Mouse (Mus musculus) liver, embryonic 12.5 days (tissue): ENCODE data around the gene B3gnt3. TPM values are rescaled to one million over a fixed set of nuclear protein-coding genes. Genes with fewer than 3 reads are reported as not detected.

Experiments
- ATAC-seq: fragments of 200-750 bp; cut with Nextera tagmentation; 2 replicates; pipeline ENCODE4 v1.8.0; 2017; ENCODE audit warnings: moderate number of reproducible peaks, mild to moderate bottlenecking, moderate library complexity
- H3K27ac ChIP-seq: fragments of 300-500 bp; sonication (generic); 2 replicates; pipeline ENCODE4 v1.5.1; 2016; ENCODE audit warnings: mild to moderate bottlenecking
- H3K27me3 ChIP-seq: fragments of 300-500 bp; sonication (generic); replicated peaks from 2 replicates; pipeline ENCODE4 v1.6.1; 2016; ENCODE audit warnings: mild to moderate bottlenecking, moderate library complexity
- H3K36me3 ChIP-seq: fragments of 300-500 bp; sonication (generic); 2 replicates; pipeline ENCODE4 v1.6.1; 2016; ENCODE audit warnings: mild to moderate bottlenecking, moderate library complexity
- H3K4me1 ChIP-seq: fragments of 300-500 bp; sonication (generic); 2 replicates; pipeline ENCODE4 v1.6.1; 2016
- H3K4me2 ChIP-seq: fragments of 300-500 bp; sonication (generic); 2 replicates; pipeline ENCODE4 v1.6.1; 2016; ENCODE audit warnings: mild to moderate bottlenecking, moderate library complexity
- H3K4me3 ChIP-seq: fragments of 300-500 bp; sonication (generic); 2 replicates; pipeline ENCODE4 v1.5.1; 2016; ENCODE audit warnings: mild to moderate bottlenecking, moderate library complexity
- H3K9ac ChIP-seq: fragments of 300-500 bp; sonication (generic); 2 replicates; pipeline ENCODE4 v1.6.1; 2016; ENCODE audit warnings: mild to moderate bottlenecking, moderate library complexity
- H3K9me3 ChIP-seq: fragments of 300-500 bp; sonication (generic); replicated peaks from 2 replicates; pipeline ENCODE4 v1.6.1; 2016; ENCODE audit warnings: mild to moderate bottlenecking, moderate library complexity
- WGBS: fragments of 180-500 bp; shearing (Covaris S2); methylation state at CpG from one replicate; pipeline ENCODE4 v1.1.7; 2016; ENCODE audit not compliant: insufficient replicate concordance; 5-methylcytosine and 5-hydroxymethylcytosine counted together
- polyA plus RNA-seq: library from polyadenylated mRNA; unstranded; fragments of >200 nt; fragmentation: Nextera tagmentation; extraction: Ambion mirVana; gene quantifications from 2 replicates; pipeline ENCODE4 v1.2.1, GENCODE M21; 2016

The B3gnt3 gene
- polyA plus RNA-seq, 1 experiment from 2014 or later: 3.6 TPM

DNA sequence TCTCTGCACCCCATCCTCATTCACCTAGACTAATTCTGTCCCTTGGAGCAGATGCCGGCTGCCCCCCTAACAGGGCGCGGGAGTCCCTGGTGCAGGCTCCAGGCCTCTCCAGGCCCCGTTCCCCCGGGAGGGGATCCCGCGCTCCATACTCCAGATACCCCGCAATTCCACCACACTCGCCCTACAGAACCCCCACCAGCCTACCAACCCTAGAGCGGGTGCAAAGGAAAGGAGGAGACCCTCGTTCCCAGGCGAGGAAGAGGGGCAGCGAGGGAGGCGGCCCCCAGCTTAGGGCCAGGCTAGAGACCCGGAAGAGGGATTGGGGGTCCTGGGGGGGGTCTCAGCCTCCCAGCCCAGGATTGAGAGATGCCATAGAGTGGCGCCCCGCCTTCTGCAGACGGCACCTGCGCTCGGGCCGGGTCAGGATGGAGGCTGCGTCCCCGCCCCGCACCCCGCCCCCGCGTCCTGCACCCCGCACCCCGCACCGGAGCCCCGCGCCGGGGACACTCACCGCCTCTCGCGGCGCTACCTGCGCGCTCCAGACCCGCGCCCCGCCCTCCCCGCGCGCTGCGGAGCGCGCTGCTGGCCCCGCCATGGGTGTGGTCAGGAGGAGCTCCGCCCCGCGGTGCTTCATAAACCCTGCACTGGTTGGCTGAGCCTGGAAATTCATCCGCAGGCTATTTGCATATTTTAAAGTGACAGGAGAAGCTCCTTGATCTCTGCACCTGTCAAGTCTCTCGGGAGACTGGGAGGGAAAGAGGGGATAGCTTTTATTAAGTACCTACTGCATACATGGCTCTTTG is 23.7 kb upstream of the B3gnt3 start, which contains the start of gene Fcho1:
Gene Fcho1 (minus strand): TSS at position 595 of the 803 bp plus-strand sequence.
- no peak within 1 kb of the TSS for H3K27ac ChIP-seq
- ATAC-seq: peak; percentile 84

DNA sequence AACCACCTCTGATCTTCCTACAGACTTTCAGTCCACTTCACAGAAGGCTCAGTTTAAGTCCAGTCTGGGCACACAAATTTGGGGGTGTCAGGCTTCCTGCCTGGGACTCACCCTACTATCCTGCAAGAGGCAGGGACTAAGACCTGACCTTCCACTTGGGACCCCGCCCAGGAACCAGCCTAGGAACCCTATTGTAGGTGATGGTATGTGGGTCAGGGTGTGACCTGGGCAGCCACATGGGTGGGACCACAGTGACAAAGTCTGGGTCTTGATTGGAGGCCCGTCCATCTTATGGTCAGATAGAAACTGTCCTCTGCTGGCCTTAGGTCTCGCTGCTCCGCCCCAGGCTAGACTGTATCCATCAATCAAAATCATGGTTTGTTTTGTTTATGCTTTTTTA is 22.8 kb upstream of the B3gnt3 start:
- Histone ChIP-seq H3K4me1 (peaks cover 62% of the 10 kb centered on the region), H3K27ac (peak overlapping the region; percentile 68; the same call in 1 of the 2 replicates), H3K9me3 (no peaks in the 10 kb centered on the region), H3K36me3 (0 out of 2 replicates have a peak, but pooled peaks cover 3% of the 10 kb centered on the region), H3K9ac (peak overlapping the region; percentile 77; the same call in 1 of the 2 replicates), H3K4me2 (peak overlapping the region; percentile 97), H3K27me3 (peaks cover 65% of the 10 kb centered on the region), H3K4me3 (peak overlapping the region; percentile 70; the same call in 1 of the 2 replicates)
- WGBS: 62% methylated on average over 4 of the region's 4 CpGs
- no peak for ATAC-seq

More for the DNA sequence above, 23.7 kb upstream of the B3gnt3 start, which contains the start of gene Fcho1:
- Histone ChIP-seq H3K4me1 (peaks cover 63% of the 10 kb centered on the region), H3K9ac (peak within 1 kb of the TSS; percentile 77), H3K27me3 (peaks cover 69% of the 10 kb centered on the region), H3K4me2 (peak within 1 kb of the TSS; percentile 97), H3K4me3 (peak within 1 kb of the TSS; percentile 70), H3K9me3 (no peaks in the 10 kb centered on the region), H3K36me3 (0 out of 2 replicates have a peak, but pooled peaks cover 1% of the 10 kb centered on the region)
- WGBS: 2% methylated on average over 35 of the region's 54 CpGs

DNA sequence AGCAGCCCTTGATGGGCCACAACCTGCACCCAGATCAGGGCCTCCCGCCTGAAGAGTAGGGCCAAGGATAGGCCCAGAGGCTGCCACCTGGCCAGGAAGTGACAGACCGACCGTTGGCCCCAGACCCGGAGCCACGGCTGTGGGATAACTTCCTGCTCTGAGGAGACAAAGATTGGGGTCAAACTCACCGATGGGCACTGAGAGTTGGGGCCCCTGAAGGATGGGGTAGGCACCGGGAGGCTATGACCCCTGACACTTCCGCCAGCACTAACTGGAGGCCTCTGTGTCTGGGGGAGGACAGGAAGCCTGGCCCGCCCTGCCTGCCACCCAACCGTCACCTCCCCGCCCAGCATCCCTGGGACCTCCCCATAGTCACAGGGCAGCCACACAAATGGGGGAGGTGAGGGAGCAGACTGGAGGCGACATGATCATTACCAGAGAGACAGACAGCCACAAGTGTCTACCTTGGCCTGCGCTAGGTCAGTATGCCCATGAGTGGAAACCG is 21.5 kb upstream of the B3gnt3 start:
- peak overlapping the region; percentile 53 for H3K4me3 ChIP-seq
- peaks cover 56% of the 10 kb centered on the region for H3K27me3 ChIP-seq
- WGBS: 21% methylated on average over 14 of the region's 14 CpGs
- peak overlapping the region; percentile 68 for H3K27ac ChIP-seq
- peak; percentile 81 for ATAC-seq
- H3K4me1 ChIP-seq: peaks cover 49% of the 10 kb centered on the region
- 0 out of 2 replicates have a peak, but pooled peaks cover 3% of the 10 kb centered on the region for H3K36me3 ChIP-seq
- H3K4me2 ChIP-seq: peak overlapping the region; percentile 97
- H3K9ac ChIP-seq: peak overlapping the region; percentile 68
- H3K9me3 ChIP-seq: no peaks in the 10 kb centered on the region

DNA sequence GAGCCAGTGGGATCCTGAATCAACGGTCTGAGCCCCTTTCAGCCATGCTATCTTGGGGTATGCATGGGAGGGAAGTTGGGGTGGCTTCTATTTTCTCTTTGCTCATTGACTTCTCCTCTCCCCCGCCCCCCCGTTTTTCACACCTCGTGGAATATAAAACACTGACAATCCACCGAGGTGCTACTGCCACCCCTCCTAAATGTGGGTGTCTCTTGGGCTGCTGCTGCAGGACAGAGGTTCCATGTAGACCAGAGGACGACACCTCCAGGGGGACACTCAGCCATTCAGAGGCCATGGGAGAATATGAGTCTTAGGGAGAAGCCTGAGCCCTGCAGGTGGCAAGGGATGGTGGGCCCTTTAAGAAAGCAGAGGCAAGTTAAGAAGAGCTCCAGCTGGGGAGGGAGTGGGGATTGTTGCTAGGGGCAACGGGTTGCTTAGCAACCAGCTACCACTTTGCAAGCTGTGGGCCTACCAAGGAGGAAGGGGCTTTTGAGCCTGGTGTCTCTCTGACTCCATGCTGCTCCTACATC is 18.4 kb upstream of the B3gnt3 start:
- 49% methylated on average over 7 of the region's 7 CpGs for WGBS
- ATAC-seq: no peak
- no peak overlapping the region for H3K4me2 ChIP-seq

DNA sequence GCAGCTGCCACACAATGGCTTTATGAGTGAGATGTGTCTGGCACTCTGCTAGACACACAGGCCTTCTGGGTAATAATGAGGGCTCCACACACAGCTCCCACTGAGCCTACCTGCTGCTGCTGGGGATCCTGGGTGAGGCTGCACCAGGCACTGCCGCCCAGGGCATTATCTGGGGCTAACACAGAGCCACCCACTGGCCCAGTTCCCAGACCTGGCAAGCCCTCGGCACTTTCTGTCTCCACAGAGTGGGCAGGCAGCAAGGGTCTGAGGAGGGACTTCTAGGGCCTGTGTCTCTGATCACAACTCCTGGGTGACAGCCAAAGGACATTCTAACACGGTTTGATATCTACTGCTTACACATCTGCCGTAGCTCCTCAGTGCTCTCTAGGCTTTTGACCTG is 17.6 kb upstream of the B3gnt3 start:
- H3K27me3 ChIP-seq: peaks cover 29% of the 10 kb centered on the region
- peaks cover 16% of the 10 kb centered on the region for H3K36me3 ChIP-seq
- 51% methylated on average over 4 of the region's 4 CpGs for WGBS

More for the DNA sequence above, 18.4 kb upstream of the B3gnt3 start:
- Histone ChIP-seq H3K36me3 (peaks cover 16% of the 10 kb centered on the region), H3K9ac (no peak overlapping the region), H3K27me3 (peaks cover 33% of the 10 kb centered on the region), H3K27ac (no peak overlapping the region), H3K4me1 (peaks cover 38% of the 10 kb centered on the region), H3K9me3 (no peaks in the 10 kb centered on the region), H3K4me3 (no peak overlapping the region)

DNA sequence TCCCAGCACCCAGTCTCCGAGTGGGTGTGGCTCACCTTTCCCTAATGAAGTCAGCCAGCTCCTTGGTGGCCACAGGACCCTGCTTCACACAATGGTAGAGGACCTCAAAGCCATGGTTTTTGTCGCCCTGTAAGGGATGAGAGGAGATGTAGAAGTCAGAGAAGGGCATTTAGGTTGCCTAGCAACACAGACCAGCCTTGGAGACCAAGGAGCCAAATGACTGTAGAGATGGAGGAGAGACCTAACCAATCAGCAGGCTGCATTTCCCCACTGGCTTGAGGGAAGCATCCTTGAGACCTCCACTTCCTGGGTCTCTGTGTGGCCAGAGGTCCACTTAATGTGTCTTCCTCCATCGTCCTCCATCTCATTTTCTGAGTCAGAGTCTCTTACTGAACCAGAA is 16.7 kb upstream of the B3gnt3 start:
- Histone ChIP-seq H3K4me1 (peaks cover 21% of the 10 kb centered on the region), H3K9ac (no peak overlapping the region), H3K4me3 (no peak overlapping the region), H3K27ac (no peak overlapping the region), H3K27me3 (peaks cover 24% of the 10 kb centered on the region), H3K4me2 (no peak overlapping the region), H3K9me3 (no peaks in the 10 kb centered on the region), H3K36me3 (peaks cover 16% of the 10 kb centered on the region)
- ATAC-seq: no peak
- 36% methylated on average over 3 of the region's 3 CpGs for WGBS

More for the DNA sequence above, 17.6 kb upstream of the B3gnt3 start:
- H3K4me3 ChIP-seq: no peak overlapping the region
- no peak overlapping the region for H3K4me2 ChIP-seq
- no peak overlapping the region for H3K9ac ChIP-seq
- H3K27ac ChIP-seq: no peak overlapping the region
- ATAC-seq: no peak
- H3K9me3 ChIP-seq: no peaks in the 10 kb centered on the region
- peaks cover 31% of the 10 kb centered on the region for H3K4me1 ChIP-seq

DNA sequence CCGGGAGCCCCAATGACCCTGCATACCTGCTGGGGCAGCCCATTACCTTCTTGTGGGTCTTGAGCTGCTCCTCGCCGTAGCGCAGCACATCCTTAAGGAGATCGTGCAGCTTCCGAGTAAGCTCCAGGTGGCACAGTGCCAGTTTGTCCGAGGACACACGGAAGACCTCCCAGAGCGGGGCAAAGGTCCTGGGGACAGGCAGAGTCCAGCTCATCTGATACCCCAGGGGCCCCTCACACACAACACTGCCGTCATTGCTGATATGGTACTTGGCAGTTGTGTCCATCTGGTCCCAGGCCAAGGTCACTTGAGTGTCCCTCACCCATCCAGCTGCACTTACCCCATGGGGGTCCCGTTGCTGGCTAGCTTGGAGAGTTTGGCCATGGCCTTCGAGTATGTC is 15.5 kb upstream of the B3gnt3 start:
- Histone ChIP-seq H3K9me3 (no peaks in the 10 kb centered on the region), H3K9ac (no peak overlapping the region; the same call in 1 of the 2 replicates), H3K4me2 (no peak overlapping the region), H3K36me3 (peaks cover 20% of the 10 kb centered on the region), H3K4me3 (no peak overlapping the region), H3K27me3 (peaks cover 22% of the 10 kb centered on the region), H3K27ac (no peak overlapping the region), H3K4me1 (peaks cover 9% of the 10 kb centered on the region)
- no peak for ATAC-seq
- WGBS: 81% methylated on average over 12 of the region's 12 CpGs

DNA sequence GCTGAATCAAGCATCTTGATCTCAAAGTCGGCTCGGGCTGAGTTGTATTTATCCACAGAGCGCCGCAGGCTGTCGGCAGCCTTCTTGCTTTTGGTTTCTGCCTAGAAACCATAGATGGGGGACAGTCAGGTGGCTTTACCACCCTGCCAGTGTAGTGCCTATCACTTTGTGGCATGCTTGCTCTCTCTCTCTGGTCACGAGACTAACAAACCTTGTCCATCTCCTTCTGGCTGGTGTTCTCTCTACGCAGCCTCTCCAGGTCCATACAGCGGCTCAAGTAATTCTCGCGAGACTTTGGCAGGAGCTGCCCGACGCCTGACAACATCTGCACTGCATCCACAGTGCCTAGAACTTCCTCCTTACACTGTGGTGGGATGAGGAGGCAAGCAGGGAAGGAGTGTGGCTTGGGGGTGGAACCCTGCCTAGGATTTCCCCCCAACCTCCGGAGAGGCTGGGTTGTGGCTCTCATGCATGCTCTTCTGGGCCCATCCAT is 15.0 kb upstream of the B3gnt3 start:
- ATAC-seq: no peak
- 76% methylated on average over 13 of the region's 13 CpGs for WGBS
- H3K27me3 ChIP-seq: peaks cover 21% of the 10 kb centered on the region

DNA sequence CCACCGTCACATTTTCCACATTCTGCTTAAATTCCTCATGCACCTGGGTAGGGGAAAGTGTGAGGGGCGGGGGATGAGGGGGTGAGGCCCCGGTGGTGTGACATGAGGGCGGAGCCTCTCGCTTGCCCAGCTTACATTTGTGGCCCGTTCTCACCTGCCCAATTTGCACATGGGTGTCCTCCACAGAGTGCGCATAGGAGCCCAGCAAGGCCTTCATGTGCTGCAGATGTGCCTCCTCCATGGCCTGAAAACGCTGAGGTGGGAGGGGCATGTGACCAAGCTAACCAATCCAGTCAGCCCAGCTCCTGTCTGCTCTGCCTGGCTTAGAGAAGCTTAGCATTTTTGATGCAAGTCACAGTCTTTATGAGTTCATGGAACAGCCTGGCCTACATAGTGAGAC is 13.9 kb upstream of the B3gnt3 start:
- peaks cover 3% of the 10 kb centered on the region; the same call in 1 of the 2 replicates for H3K4me1 ChIP-seq
- ATAC-seq: no peak
- WGBS: 41% methylated on average over 8 of the region's 8 CpGs

More for the DNA sequence above, 15.0 kb upstream of the B3gnt3 start:
- Histone ChIP-seq H3K4me1 (peaks cover 4% of the 10 kb centered on the region; the same call in 1 of the 2 replicates), H3K4me3 (no peak overlapping the region), H3K4me2 (no peak overlapping the region), H3K9me3 (no peaks in the 10 kb centered on the region), H3K36me3 (peaks cover 22% of the 10 kb centered on the region), H3K9ac (no peak overlapping the region; the same call in 1 of the 2 replicates), H3K27ac (no peak overlapping the region)

DNA sequence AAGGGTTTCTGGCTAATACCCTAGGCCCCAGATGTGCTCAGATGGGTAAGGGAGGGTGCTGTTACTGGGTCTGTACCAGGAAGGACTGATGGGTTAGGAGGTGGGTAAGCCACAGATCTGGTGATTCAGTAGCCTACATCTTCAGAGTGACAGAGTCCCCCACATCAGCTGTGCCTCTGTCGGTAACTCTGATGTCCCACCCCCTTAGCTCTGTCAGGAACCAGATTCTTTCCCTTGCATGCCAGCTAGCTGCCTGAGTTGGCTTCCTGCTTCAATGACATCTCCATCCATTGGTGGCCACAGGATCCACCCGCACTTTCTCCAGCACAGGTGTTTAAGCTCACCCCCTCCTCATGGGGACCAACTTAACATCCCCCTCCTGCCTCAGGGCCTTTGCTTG is 10.0 kb upstream of the B3gnt3 start:
- Histone ChIP-seq H3K4me1 (peaks cover 15% of the 10 kb centered on the region), H3K4me3 (no peak overlapping the region), H3K9me3 (no peaks in the 10 kb centered on the region), H3K27me3 (peaks cover 50% of the 10 kb centered on the region), H3K9ac (no peak overlapping the region), H3K27ac (no peak overlapping the region), H3K36me3 (peaks cover 14% of the 10 kb centered on the region; the same call in 1 of the 2 replicates), H3K4me2 (no peak overlapping the region)
- 66% methylated on average over 2 of the region's 2 CpGs for WGBS
- no peak for ATAC-seq

More for the DNA sequence above, 13.9 kb upstream of the B3gnt3 start:
- peaks cover 22% of the 10 kb centered on the region for H3K36me3 ChIP-seq
- H3K4me2 ChIP-seq: no peak overlapping the region
- H3K9me3 ChIP-seq: no peaks in the 10 kb centered on the region
- peaks cover 27% of the 10 kb centered on the region for H3K27me3 ChIP-seq
- H3K27ac ChIP-seq: no peak overlapping the region
- no peak overlapping the region for H3K9ac ChIP-seq
- H3K4me3 ChIP-seq: no peak overlapping the region

DNA sequence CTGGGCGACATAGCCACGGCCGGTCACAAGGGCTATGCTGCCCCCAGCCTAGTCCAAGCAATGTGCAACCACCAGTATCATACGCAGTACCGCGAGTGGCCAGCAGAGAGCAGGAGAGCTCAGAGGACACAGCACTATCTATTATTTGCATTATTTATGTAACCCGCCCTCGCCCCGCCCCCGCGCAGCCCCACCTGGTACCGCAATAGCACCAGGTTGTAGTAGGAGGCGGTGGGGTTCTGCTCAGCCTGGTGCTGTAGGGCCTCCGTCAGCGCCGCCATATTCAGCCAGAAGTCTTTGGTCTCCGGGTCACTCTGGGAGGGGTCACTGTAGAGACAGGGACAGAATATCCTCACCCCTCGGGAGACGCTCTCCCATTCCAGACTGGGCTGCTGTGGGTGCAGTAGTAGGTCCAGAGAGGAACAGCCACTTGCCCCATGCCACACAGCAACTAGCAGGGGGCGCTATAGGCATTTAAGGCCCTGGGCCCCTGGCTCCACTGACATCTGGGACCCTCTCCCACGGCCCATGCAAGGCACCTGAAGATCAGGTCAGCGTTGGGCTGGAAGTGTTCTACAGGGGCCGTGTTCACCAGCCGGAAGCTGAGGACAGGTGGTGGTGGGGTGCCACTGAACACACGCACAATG is 8.3 kb upstream of the B3gnt3 start:
- peaks cover 12% of the 10 kb centered on the region for H3K4me1 ChIP-seq
- H3K27me3 ChIP-seq: peaks cover 52% of the 10 kb centered on the region
- peak; percentile 66 for ATAC-seq
- WGBS: 24% methylated on average over 25 of the region's 25 CpGs
- peak overlapping the region; percentile 51 for H3K4me2 ChIP-seq
- no peak overlapping the region for H3K9ac ChIP-seq
- no peak overlapping the region for H3K27ac ChIP-seq
- H3K9me3 ChIP-seq: no peaks in the 10 kb centered on the region
- peaks cover 10% of the 10 kb centered on the region; the same call in 1 of the 2 replicates for H3K36me3 ChIP-seq
- peak overlapping the region; percentile 12; the same call in 1 of the 2 replicates for H3K4me3 ChIP-seq
